Mouse (Mus musculus): ENCODE results near the gene Timp2. TPM values are rescaled to one million over a fixed set of nuclear protein-coding genes. Genes with fewer than 3 reads are reported as not detected.
A peak's percentile ranks its signal among the peaks of the same experiment; 100 is the strongest.

Gene Timp2
- polyA plus RNA-seq, 1 experiment from 2014 or later = 117 TPM

- no peak overlapping the region for H3K9ac ChIP-seq
- ATAC-seq (ENCODE audit: insufficient number of reproducible peaks, insufficient read depth, low FRiP score, low TSS enrichment, low read depth) = no peak
- H3K36me3 ChIP-seq = no peaks in the 10 kb centered on the region
- H3K27ac ChIP-seq = no peak overlapping the region
- peaks cover 45% of the 10 kb centered on the region for H3K4me1 ChIP-seq
- 82% methylated on average over 5 of the region's 5 CpGs for WGBS
- H3K9me3 ChIP-seq = no peaks in the 10 kb centered on the region
- no peak overlapping the region for H3K4me3 ChIP-seq
- no peaks in the 10 kb centered on the region for H3K27me3 ChIP-seq
- H3K4me2 ChIP-seq = no peak overlapping the region
These were observed 13.7 kb upstream of the Timp2 start for GRCm38 (mm10) chr11:118369251-118369650.

DNA sequence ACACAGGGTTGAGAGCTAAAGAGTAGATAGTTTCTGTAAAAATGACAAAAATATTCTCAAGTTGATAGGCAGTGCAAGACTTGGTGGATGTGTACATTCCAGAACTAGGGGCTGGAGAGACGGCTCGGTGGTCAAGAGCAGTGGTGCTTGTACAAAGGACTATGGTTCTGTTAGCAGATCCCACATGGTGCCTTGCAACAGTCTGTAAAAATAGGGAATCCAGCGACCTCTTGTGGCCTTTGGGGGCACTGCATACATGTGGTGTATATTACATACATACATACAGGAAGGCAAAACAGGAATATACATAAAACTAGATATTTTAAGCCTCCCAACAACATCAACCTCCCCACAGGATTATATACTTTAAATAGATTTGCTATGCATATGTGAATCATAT is 12.8 kb upstream of the Timp2 start:
- WGBS = 60% methylated on average over 3 of the region's 3 CpGs
- H3K9me3 ChIP-seq = no peaks in the 10 kb centered on the region
- no peaks in the 10 kb centered on the region for H3K27me3 ChIP-seq
- no peaks in the 10 kb centered on the region for H3K36me3 ChIP-seq
- no peak for ATAC-seq (ENCODE audit: insufficient number of reproducible peaks, insufficient read depth, low FRiP score, low TSS enrichment, low read depth)
- no peak overlapping the region for H3K4me2 ChIP-seq
- no peak overlapping the region for H3K27ac ChIP-seq
- H3K9ac ChIP-seq = no peak overlapping the region
- no peak overlapping the region for H3K4me3 ChIP-seq
- H3K4me1 ChIP-seq = peaks cover 52% of the 10 kb centered on the region

DNA sequence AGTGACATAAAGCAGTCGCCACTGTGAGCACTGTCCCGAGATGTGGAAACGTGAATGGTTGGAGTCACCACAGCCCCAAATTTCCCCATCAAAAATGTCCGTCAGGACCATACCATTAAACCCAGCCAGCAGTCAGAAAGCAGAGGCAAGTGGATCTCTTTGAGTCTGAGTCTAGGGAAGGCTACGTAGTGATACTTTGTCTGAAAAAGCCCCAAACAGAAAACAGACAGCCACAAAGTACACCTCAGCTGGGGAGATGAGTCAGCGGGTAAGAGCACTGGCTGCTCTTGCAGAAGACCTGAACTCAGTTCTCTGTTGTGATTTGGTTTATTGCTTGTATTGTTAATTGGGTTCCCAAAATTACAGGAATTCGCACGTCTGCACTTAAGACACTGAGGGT is 11.0 kb upstream of the Timp2 start:
- H3K9ac ChIP-seq = no peak overlapping the region
- no peak overlapping the region for H3K4me3 ChIP-seq
- peaks cover 56% of the 10 kb centered on the region for H3K4me1 ChIP-seq
- H3K36me3 ChIP-seq = no peaks in the 10 kb centered on the region
- ATAC-seq (ENCODE audit: insufficient number of reproducible peaks, insufficient read depth, low FRiP score, low TSS enrichment, low read depth) = no peak
- H3K4me2 ChIP-seq = no peak overlapping the region
- H3K27ac ChIP-seq = 0 out of 2 replicates have a peak overlapping the region, but pooled peaks have one; percentile 28
- H3K9me3 ChIP-seq = no peaks in the 10 kb centered on the region
- H3K27me3 ChIP-seq = no peaks in the 10 kb centered on the region
- WGBS = 66% methylated on average over 8 of the region's 8 CpGs

DNA sequence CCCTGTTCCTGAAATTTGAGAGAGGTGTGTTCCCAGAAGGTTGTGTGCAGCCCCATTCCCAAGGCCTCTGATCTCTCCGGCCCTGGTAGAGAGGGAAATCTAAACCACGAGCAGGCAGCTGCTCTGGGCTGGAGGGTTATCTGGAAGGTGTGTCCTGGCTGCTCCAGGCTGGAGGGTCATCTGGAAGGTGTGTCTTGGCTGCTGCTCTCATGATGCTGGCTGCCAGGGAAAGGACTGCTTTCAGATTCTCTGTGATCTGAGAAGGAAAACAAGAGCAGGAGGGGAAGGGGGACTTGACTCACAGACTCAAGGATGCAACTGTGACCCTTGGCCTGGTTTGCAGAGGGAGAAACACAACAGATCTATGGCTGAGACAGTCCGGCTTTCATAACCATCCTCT is 10.6 kb upstream of the Timp2 start:
- ATAC-seq (ENCODE audit: insufficient number of reproducible peaks, insufficient read depth, low FRiP score, low TSS enrichment, low read depth) = no peak
- Histone ChIP-seq H3K4me1 (peaks cover 58% of the 10 kb centered on the region), H3K27me3 (no peaks in the 10 kb centered on the region)

DNA sequence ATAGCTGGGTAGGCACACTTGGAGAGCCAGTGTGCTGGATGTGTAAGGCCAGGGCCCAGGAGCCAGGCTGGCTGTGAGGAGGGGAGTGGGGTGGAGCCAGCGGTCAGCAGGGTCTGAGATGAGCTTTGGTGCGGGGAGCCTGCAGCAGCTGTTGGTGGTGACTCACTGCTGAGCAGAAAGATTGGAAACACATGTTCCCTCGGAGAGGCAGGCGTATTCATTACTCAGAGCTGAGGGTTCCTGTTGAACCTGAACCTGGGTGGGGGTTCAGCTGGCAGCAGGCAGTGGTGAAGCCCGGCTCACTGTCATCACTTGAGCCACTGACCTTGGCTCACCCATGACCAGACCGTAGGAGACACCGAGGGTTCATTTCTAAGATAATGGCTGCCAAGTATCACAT is 9.6 kb upstream of the Timp2 start:
- Histone ChIP-seq H3K4me2 (peak overlapping the region; percentile 22; the same call in 1 of the 2 replicates), H3K36me3 (no peaks in the 10 kb centered on the region), H3K9me3 (no peaks in the 10 kb centered on the region), H3K27me3 (no peaks in the 10 kb centered on the region), H3K9ac (no peak overlapping the region), H3K27ac (peak overlapping the region; percentile 93), H3K4me1 (peaks cover 68% of the 10 kb centered on the region), H3K4me3 (no peak overlapping the region)
- peak; percentile 16; the same call in 1 of the 2 replicates for ATAC-seq (ENCODE audit: insufficient number of reproducible peaks, insufficient read depth, low FRiP score, low TSS enrichment, low read depth)
- 22% methylated on average over 7 of the region's 7 CpGs for WGBS

More for the DNA sequence above, 10.6 kb upstream of the Timp2 start:
- peak overlapping the region; percentile 93 for H3K27ac ChIP-seq
- no peak overlapping the region for H3K4me2 ChIP-seq
- WGBS = 36% methylated on average over 3 of the region's 3 CpGs
- H3K36me3 ChIP-seq = no peaks in the 10 kb centered on the region
- no peak overlapping the region for H3K9ac ChIP-seq
- H3K9me3 ChIP-seq = no peaks in the 10 kb centered on the region
- no peak overlapping the region for H3K4me3 ChIP-seq

DNA sequence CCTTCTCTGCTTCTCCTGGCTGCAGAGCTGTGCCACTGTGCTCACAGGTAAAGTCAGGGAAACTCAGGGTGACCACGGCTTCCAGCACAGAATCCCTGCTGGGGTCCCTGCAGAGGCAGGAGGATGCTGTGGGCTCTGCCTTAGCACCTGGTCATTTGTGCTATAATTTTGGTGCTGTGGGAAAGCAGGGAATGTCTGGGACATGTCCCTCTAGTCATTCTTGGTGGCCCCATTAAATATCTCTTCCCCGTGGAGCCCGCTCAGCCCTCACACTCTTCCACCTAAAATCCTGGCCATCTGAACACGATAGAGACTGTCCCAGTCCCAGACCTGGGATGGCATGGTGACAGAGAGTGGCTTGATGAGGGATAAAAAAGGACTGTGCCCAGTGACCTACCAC is 8.5 kb upstream of the Timp2 start:
- H3K9ac ChIP-seq = no peak overlapping the region
- H3K4me1 ChIP-seq = peaks cover 68% of the 10 kb centered on the region
- H3K9me3 ChIP-seq = no peaks in the 10 kb centered on the region
- H3K27me3 ChIP-seq = no peaks in the 10 kb centered on the region
- no peaks in the 10 kb centered on the region for H3K36me3 ChIP-seq
- H3K4me2 ChIP-seq = no peak overlapping the region
- 77% methylated on average over 4 of the region's 4 CpGs for WGBS
- H3K27ac ChIP-seq = peak overlapping the region; percentile 93
- ATAC-seq (ENCODE audit: insufficient number of reproducible peaks, insufficient read depth, low FRiP score, low TSS enrichment, low read depth) = no peak
- H3K4me3 ChIP-seq = no peak overlapping the region

DNA sequence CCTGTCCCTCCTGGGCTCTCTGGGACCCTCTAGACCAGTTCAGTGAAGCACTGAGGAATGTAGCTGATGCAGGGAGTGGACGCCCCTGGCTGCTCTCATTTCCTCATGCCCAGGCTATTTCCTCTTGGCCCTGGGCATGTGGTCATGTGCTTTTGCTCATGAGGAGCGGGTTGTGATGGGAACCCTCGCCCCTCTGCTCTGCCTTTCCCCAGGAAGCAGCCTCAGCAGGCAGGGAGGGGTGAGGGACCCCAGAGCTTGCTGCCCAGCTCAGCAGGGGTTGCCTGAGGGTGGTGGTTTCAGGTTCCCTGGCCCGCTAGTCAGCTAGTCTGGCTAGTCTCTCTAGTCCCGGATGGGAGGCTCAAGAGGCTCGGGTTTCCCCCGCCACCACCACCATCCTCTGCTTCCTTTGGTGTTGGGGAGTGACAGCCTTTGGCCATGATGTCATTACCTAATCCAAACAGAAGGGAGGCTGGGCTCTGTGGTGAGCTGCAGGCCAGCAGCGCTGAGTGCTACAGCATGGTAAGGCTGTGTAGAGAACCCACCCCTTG is 7.5 kb upstream of the Timp2 start:
- Histone ChIP-seq H3K9me3 (no peaks in the 10 kb centered on the region), H3K4me3 (0 out of 2 replicates have a peak overlapping the region, but pooled peaks have one; percentile 6), H3K36me3 (no peaks in the 10 kb centered on the region), H3K27me3 (no peaks in the 10 kb centered on the region), H3K9ac (peak overlapping the region; percentile 44; the same call in 1 of the 2 replicates), H3K4me1 (peaks cover 68% of the 10 kb centered on the region), H3K27ac (peak overlapping the region; percentile 93), H3K4me2 (peak overlapping the region; percentile 26)
- WGBS = 0% methylated on average over 8 of the region's 8 CpGs
- peak; percentile 77 for ATAC-seq (ENCODE audit: insufficient number of reproducible peaks, insufficient read depth, low FRiP score, low TSS enrichment, low read depth)

GRCm38 (mm10) chr11:118362501-118362900 is 7.0 kb upstream of the Timp2 start:
- Histone ChIP-seq H3K36me3 (no peaks in the 10 kb centered on the region), H3K4me2 (peak overlapping the region; percentile 26), H3K4me3 (no peak overlapping the region), H3K4me1 (peaks cover 68% of the 10 kb centered on the region), H3K9ac (peak overlapping the region; percentile 44), H3K27ac (peak overlapping the region; percentile 93), H3K9me3 (no peaks in the 10 kb centered on the region), H3K27me3 (no peaks in the 10 kb centered on the region)
- WGBS = 27% methylated on average over 1 of the region's 1 CpGs
- ATAC-seq (ENCODE audit: insufficient number of reproducible peaks, insufficient read depth, low FRiP score, low TSS enrichment, low read depth) = no peak

DNA sequence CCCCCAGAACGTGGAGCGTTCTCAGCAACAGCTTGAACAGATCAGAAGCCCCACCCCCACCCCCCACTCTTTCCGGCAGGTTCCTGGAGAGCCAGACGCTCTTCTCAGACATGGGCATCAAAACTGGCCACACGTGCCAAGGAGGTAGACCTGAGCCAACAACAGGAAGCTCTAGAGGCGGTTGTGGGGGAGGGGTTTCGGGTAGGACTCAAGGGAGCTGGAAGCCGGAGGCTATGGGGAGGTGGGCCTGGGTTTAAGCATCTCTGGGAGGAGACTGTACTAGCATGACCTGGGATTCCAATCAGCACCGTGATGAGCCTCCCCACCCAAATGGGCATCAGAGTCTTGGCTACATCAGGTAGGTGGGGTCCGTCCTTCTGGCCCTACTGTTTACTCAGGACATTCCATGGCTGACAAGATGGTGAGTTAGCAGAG is 5.4 kb upstream of the Timp2 start:
- H3K9ac ChIP-seq = no peak overlapping the region
- H3K27me3 ChIP-seq = no peaks in the 10 kb centered on the region
- H3K4me3 ChIP-seq = no peak overlapping the region
- WGBS = 55% methylated on average over 10 of the region's 10 CpGs
- H3K4me2 ChIP-seq = no peak overlapping the region
- ATAC-seq (ENCODE audit: insufficient number of reproducible peaks, insufficient read depth, low FRiP score, low TSS enrichment, low read depth) = no peak
- H3K27ac ChIP-seq = no peak overlapping the region
- peaks cover 57% of the 10 kb centered on the region for H3K4me1 ChIP-seq
- H3K9me3 ChIP-seq = no peaks in the 10 kb centered on the region
- H3K36me3 ChIP-seq = no peaks in the 10 kb centered on the region

- H3K4me3 ChIP-seq = no peak overlapping the region
- 0 out of 2 replicates have a peak overlapping the region, but pooled peaks have one; percentile 11 for H3K27ac ChIP-seq
- no peak for ATAC-seq (ENCODE audit: insufficient number of reproducible peaks, insufficient read depth, low FRiP score, low TSS enrichment, low read depth)
- H3K9ac ChIP-seq = no peak overlapping the region
- H3K4me1 ChIP-seq = peaks cover 57% of the 10 kb centered on the region
- H3K36me3 ChIP-seq = no peaks in the 10 kb centered on the region
- no peak overlapping the region for H3K4me2 ChIP-seq
- WGBS = 78% methylated on average over 7 of the region's 7 CpGs
- H3K9me3 ChIP-seq = no peaks in the 10 kb centered on the region
- H3K27me3 ChIP-seq = no peaks in the 10 kb centered on the region
These were observed 5.0 kb upstream of the Timp2 start for GRCm38 (mm10) chr11:118360491-118360890.

GRCm38 (mm10) chr11:118355205-118355604 is 335 bp downstream of the Timp2 start:
- no peaks in the 10 kb centered on the region for H3K9me3 ChIP-seq
- peak overlapping the region; percentile 79 for H3K4me2 ChIP-seq
- peaks cover 17% of the 10 kb centered on the region for H3K36me3 ChIP-seq
- peak overlapping the region; percentile 91 for H3K4me3 ChIP-seq
- peak overlapping the region; percentile 98 for H3K9ac ChIP-seq
- H3K27me3 ChIP-seq = no peaks in the 10 kb centered on the region
- H3K27ac ChIP-seq = peak overlapping the region; percentile 97
- under 1% methylated on average over 39 of the region's 43 CpGs for WGBS
- peak; percentile 91 for ATAC-seq (ENCODE audit: insufficient number of reproducible peaks, insufficient read depth, low FRiP score, low TSS enrichment, low read depth)
- peaks cover 50% of the 10 kb centered on the region for H3K4me1 ChIP-seq

DNA sequence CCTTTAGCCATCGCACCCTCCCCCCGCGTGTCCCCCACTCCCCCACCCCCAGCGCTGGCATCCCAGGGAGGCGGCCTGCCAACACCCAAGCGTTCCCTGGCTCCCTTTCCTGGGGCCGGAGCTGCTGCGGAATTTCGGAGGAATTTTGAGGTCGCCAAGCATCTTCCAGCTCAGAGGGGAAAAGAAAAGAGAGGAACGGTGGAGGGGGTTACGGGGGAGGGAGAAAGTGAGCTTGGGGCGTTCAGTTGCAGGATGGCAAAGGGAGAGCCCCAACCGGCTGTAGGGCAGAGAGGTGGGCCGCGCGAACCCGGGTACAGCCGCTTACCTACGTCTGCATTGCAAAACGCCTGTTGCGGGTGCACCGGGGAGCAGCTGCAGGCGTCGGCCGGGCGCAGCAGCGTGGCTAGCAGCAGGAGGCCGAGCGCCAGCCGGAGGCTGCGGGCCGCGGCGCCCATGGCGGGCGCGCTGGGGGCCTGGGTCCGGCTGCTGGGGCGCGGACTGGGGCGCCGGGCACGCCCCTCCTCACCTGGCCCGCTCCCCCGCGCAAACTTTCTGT is 826 bp downstream of the Timp2 start:
- Histone ChIP-seq H3K27ac (peak overlapping the region; percentile 97), H3K4me3 (peak overlapping the region; percentile 91), H3K27me3 (no peaks in the 10 kb centered on the region), H3K9ac (peak overlapping the region; percentile 98), H3K4me2 (peak overlapping the region; percentile 79), H3K36me3 (peaks cover 18% of the 10 kb centered on the region), H3K9me3 (no peaks in the 10 kb centered on the region), H3K4me1 (peaks cover 54% of the 10 kb centered on the region)
- peak; percentile 26 for ATAC-seq (ENCODE audit: insufficient number of reproducible peaks, insufficient read depth, low FRiP score, low TSS enrichment, low read depth)
- under 1% methylated on average over 45 of the region's 47 CpGs for WGBS

Data from embryonic facial prominence, embryonic 13.5 days (tissue).